Mouse (Mus musculus) mesoderm, embryonic 11.5 days (tissue): ENCODE data around the gene Calb2.

Experiments
- DNase-seq: peaks from one replicate; pipeline ENCODE4 v3.0.0-alpha.2; 2012; ENCODE audit warnings: low read depth, low spot score

The Calb2 gene

DNA sequence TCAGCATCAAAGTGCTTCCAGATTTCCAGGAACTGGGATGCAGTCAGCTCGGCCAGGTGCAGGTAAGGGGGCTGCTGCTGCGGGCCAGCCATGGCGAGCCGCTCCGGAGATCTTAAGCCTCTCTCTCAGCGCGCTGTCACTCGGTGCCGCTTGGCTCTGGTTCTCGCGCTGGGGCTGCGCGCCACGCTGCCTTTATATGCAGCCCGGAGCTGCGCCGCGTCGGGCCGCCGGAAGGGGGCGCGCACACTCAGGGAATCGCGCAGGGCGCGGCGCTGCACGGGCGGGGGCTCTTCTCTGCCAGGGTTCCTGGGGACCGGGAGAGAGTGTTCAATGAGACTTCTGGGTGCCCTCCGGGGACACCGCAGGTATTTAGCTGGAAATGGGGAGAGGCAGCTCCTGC, at the start of gene Calb2:
TSS of gene Calb2 (minus strand) at position 165 of the 400 bp plus-strand sequence.
- DNase-seq, result peak; percentile 80

DNA sequence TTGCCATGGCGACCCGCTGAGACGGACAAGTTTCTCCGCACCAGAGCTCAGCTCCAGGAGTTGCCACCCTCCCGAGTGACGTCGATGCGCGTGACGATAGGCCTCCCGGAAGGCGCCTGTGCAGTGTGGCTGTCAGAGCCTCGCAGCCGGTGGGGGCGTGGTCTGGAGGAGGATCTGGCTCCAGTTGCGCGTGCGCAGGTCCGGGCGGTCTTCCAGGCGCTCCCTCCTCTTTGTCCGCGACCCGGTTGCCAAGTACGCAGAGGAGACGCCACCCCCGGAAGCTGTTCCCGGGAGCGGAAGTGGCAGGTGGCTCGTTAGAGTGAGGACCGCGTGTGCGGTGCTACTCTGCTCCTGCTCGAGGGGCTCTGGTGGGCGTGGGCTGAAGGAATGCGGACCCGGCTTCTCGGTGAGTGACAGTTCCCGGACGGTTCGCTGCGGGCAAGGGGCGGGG, 49.7 kb upstream of the Calb2 start:
- DNase-seq, result peak; percentile 98

DNA sequence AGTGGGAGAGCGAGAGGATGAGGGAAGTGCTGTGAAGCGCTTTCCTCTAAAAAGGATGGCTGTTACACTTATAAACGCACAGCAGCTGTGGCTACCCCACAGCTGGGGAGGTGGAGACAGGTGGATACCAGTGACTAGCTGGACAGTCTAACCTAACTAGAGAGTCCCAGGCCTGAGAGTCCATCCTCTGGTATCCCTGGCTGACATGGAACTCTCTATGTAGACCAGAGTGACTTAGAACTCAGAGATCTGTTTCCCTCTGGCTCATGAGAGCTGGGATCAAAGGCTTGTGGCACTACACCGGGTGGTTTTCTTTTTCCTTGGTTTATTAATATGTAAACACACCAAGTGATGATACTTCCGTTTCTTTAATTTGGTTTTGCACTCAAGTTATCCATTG, 49.2 kb upstream of the Calb2 start:
- no peak for DNase-seq

DNA sequence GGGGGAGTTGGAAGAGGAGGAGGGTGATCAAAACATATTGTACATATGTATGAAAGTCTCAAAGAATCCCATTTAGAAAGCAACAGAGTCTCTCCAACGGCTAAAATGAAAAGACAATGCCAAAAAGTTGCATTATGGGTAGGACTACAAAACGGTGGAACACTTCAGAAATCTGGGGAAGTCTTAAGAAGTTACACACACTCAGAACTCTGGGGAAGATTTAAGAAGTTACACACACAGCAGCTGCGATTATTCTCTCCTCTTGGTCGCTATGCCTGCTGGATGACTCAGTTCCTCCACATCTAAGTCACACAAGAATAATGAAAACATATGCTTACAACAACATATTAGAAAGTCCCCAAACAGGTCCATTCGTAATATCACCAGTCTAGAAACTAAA, 48.2 kb upstream of the Calb2 start:
- no peak for DNase-seq

DNA sequence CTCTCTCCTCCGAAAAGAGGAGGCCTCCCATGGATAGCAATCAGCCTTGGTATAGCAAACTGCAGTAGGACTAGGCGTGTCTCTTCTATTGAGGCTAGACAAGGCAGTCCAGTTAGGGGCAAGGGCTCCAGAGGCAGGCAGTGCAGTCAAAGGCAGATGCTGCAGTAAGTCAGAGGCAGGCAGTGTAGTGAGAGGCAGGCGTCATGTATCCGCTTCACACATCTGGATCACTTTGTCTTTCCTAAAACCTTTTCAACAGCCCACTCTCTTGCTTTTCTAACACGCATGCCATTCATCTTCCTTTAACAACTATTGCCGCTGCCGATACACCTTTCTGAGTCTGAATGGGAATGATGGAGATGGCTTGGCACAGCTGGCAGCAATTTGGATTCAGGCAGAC, 47.4 kb upstream of the Calb2 start, which contains the start of gene Cmtr2:
TSS of gene Cmtr2 (plus strand) at position 301 of the 400 bp plus-strand sequence.
- no peak for DNase-seq

DNA sequence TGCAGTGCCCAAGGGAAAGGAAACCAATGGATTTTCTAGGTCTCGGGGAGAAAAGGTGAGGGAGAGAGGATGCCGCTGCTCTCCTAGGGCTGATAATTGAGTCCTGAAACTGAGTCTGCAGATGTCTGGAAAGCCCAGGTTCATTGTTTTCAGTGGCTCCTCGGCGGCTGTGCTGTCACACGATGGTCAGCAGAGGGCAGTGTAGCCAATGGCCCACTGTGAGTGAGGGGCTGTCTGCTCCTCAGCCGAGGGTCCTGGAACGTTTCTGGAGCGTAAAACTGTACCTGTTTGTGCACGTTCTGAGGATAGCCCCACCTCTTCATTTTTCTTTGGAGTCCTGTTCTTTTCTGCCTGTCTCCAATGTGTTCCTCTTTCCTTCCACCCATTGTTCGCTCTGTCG, 33.8 kb upstream of the Calb2 start:
- DNase-seq, result peak; percentile 37

DNA sequence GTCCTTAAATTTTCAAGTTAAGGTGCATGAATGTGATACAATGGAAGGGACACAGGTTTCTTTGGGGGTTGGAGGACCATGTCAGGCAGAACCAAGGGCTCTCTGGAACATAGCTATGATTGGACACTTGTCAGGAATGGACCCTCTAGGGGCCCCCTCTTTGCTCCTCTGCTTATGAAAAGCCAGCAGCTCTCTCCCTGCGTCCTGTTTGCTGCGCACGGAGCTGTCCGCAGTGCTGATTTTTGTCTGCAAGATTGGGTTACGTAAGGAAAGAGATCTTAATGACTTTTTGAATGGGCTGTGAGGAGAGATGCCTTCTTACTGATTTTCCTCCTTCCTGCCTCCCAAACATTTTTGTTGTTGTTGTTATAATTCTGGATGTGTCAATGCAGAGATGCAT, 28.7 kb upstream of the Calb2 start:
- DNase-seq, result peak; percentile 86

DNA sequence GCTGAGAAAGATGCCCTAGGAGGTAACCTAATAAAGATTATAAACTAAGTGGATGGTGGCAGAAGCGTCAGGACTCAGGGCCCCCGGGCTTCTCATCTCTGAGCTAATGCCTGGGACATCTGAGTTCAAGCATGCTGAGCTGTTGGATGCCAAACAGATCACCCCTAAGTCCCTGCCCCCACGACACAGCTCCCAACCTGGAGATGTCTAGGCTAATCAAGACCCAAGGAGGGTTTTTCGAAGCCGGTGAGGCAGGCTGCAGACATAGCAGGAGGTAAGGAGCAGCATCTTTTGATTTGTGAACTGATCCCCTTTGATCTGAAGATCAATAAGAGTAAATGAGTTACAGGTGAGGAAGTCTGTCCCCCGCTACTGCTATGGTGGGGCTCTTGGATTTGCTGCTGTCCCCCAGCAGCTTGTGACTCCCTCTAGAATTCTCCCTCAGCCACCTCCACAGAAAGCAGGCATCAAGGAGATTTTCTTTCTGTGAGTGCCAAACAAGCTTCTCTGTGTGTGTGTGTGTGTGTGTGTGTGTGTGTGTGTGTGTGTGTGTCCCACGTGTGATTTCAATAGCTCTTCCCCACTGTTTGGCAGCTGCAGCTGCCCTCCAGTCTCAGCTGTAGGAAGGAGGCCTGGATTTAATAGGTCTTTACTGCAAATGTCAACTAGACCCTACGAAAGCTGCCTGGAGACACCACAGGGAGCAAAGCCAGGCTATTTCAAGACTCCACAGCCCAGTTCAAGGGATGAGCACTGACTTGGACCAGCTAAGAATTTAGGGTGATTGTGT, 21.1 kb upstream of the Calb2 start:
- DNase-seq, result no peak

DNA sequence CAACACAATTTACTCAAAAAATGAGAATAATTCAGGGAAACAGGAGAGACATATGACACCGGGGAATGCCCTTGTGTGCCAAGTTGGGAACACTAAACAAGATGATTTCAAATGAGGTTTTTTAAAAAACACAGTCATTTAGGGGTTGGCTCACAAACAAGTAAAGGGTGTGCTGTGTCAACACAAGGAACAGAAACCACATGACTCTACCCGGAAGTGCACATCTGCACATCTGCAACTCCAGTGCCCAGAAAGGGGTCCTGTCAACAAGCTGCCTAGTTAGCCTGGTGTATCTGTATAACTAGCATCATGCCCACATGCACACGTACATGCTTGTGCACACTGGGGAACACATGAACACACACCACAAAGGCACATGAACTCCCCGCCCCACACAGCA, 17.5 kb upstream of the Calb2 start:
- DNase-seq, result no peak

DNA sequence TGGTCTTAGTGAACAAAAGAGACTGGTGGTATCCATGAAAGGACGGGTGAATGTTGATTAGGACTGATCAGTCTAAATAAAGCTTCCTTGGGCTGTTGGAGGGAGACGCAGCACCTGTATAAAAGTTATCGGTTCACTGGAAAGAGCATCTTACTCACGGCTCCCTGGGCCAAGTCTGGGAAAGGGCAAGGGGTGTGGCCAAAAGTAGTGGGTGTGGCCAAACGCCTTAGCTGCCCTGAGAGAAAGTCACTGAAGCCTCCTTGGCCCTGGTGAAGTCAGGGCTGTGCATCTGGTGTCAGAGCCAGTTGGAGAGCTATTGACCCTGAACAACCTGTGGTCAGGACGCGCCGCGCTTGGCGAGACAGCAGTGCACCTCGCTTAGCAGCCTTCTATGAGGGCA, 15.7 kb upstream of the Calb2 start:
- no peak for DNase-seq

DNA sequence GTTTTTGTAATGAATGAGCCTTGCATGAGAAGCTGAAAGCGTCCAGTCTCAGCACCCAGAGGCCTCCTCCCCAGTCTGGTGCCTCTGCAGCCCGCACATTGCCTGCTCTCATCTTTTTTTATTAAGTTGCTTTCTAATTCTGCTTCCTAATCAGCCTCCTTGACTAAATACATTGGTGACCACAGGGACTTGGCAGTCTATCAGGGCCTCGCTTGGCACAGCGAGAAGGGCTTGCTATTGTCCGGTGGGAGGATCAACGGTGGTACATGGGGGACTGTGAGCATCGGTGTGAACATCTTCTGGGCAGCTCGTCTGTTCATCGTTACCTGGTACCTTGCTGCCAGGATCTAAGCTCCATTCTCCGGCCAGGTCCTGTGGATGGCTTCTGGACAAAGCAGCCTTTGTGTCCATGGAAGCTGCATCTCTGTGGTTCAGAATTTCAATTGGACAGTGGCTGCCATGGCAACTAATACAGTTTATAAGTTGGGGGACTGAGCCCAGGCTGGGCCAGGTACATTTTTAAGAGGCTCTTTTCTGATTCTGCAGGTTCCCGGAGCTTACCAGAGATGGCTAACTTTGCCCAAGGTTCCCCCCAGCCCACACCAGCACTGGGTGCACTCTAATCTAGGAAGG, 14.8 kb upstream of the Calb2 start:
- DNase-seq, result no peak

DNA sequence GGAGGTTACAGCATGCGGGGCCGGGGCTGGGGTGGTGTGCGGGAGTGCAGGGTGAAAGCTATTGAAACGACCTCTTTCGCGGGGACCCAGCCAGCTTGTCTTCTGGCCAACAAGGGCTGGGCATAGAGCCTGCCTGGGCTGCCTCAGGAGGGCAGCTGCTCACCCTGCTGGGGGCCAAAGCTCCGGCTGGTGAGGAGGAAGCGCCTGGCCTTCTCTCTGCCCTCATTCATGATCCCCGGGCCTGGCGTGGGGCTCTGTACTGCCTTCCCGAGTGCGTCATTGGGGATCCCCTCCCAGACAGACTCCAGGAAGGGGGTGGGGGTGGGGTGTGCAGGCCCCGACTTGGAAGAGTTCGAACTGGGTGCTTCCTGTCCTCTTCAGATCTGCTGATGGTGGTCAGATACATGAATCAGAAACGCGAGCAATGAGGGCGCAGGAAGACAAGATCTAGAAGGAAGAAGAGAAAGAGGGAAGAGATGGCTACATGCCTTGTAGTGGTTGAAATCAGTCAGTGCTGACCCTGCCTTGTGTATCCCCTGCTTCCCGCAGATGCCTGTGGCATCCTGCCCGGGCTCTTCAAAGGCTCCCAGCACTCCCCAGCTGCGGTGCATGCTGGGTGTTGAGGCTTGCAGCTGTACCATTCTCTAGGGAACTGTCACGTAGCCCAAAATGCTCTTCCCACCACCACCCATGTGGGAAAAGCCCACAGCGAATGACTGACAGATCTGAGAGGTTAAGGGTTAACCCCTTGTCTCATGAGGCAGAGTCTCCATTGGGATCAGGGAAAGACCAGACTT, 9.5 kb upstream of the Calb2 start:
- no peak for DNase-seq

DNA sequence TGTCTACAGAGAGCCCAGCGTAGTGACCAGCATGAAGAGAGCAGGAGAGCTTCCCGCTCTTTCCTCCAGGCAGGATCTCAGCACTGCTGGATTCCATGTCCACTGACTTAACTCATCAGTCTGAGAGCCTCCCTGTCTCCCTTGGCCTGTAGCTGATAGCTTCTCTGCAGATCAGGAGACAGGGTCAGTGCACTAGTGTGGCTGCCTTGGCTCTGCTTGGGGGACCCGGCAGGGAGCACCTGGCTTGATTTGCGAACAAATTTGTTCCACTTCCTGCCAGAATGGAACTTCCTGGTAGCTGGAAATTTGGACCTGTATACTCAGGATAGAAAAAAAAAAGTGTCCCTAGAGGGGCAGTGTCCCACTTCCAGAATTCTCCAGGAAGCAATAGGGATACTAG, 6.8 kb upstream of the Calb2 start:
- DNase-seq, result no peak

DNA sequence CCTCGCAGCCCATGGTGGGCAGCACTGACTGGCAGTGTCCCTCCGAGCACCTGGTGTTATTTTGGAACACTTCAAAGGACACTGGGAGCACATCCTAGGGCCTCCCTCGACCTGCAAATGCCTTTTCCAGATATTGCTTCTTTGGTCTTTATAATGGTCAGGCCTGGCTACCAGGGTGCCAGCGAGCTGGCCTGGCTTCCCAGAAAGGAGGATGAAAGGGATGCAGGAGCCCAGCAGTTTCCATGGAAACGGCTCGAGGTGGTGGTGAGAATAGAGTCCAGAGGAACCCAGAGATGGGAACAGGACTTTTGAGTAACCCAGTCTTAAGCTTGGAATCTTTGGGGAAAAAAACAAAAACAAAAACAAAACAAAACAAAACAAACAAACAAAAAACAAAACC, 4.2 kb upstream of the Calb2 start:
- no peak for DNase-seq

DNA sequence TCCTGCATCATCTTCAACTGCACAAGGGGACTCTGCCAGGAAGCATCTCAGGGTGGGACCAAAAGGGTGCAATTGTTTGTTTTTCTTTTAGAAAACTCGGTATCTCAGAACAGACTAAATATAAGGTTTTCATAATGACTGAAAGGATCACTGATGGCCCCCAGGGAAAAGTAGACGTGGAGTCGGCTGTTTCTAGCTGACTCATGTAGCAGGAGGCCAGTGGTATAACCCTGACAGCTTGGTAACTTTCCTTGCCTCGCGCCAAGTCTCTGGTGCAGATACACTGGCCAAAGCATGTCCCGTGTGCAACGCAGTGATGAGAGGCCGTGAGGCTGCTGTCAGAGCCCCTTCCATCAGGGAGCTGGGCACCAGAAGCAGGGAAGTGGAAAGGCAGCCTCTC, 1.7 kb downstream of the Calb2 start:
- DNase-seq, result no peak

DNA sequence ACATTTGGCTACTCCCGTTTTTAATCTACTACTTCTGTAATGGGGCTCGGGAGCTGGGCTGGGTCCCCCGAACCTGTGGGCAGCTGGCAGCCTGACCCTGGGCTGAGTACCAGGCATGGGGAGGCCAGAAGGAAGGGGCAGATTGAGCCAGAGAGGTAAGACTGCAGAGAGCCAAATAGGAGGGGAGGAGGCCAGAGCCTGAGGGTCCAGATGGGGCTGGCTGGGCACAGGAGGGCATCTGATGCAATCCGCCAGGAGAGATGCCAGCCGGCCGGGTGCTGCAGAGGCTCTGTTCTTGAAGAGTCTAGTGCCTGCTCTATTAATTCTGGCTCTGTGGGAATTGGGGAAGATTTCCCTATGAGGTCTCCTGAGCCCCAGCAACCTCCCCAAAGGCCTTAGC, 6.0 kb downstream of the Calb2 start:
- no peak for DNase-seq

DNA sequence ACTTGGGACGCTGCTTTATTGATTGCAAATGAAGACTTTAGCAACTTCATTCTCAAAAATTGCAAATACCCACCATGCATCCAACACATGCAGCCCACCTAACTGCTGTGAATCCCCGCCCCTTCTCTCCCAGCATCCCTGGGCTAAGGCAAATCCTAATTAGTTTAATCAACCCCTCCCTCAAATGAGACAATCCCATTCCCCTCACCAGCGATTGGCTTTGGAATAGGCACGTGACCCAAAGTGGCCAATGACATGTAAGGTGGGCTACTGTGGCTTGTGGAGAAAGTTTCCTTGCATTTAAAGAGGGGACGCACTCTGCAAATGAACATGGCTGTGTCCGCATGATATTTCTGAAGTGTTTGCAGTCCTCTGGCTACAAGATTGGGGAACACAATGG, 15.1 kb downstream of the Calb2 start:
- no peak for DNase-seq

DNA sequence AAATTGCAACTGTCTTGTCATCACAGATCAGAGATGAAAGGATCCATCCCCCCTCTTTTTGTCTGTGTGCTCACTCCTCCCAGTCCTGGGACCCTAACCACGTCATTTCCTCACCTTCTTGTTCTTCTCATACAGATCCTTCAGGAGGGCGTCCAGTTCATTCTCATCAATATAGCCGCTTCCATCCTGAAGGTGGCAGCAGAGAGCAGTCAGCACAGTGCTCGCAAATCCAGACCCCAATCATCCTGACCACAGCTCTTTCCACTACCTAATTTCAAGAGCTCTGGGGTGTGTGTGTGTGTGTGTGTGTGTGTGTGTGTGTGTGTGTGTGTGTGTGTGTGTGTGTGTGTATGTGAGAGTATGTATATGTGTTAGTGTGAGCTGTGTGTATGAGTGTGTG, 22.5 kb downstream of the Calb2 start:
- peak; percentile 83 for DNase-seq

DNA sequence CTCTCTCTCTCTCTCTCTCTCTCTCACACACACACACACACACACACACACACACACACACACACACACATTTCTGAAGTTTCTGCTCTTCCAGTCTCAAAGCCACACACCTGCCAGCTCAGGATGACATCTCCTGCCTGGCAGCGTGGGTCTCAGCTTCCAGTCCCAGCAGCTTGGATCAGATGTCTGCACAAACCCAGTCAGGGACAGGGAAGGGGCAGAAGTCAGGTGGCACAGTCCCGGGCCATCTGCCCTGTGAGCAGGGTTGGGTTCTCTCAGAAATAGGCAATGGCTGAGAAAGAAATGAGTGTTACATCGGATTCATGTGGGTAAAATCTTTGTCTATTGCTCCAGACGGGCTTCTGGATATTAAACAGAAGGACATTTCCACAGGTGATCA, 27.2 kb downstream of the Calb2 start:
- no peak for DNase-seq

DNA sequence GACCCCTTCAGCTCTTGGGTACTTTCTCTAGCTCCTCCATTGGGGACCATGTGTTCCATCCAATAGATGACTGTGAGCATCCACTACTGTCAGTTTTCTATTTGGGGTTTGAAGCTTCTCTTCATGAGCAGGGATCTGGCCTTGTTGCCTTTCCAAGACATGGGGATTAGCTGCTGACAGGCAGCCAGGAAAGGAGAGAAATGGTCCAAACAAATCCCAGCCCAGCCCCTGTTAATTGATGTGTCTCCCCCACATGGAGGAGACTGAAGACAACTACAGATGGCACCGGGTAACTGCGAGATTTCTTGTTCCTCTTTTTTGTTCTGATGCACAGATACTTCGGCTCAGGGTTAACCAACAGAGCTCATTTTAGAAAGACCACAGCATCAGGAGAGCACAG, 27.9 kb downstream of the Calb2 start:
- DNase-seq, result no peak

DNA sequence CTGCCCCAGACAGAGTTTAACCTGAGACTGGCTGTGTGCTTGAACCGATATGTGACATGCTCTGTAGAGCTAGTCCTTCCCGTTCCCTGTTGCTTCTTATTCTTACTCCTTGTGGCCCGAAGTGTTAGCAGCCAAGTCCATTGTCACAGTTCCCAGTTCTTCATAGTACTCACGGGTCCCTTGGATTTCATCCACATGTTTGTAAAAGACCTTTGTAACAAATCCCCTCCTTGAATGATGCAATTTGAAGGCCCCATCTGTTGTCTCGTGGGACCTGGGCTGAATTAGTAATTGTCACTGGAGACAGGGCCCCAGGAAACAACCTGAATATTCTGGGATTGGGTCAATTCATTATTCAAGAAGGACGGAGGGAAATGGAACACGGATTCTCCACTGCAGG, 32.5 kb downstream of the Calb2 start:
- no peak for DNase-seq

DNA sequence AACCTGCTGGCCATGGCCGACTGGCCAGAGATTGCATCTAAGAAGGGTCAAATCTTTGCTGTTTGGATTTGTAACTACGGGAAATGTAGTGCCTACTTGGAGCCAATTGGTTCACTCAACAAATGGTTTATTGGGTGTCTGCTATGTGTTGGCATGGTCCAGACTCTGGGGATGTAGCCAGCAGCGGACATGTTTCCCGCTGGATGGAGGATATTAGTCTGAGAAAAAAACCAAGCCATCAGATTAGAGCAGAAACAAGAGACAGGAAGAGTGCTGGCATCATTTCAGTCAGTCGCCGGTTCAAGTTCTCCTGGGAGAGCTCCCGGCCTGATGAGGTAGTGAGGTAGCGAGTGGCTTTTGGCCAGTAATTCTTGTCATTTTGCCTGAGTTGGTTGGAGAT, 33.8 kb downstream of the Calb2 start:
- no peak for DNase-seq

DNA sequence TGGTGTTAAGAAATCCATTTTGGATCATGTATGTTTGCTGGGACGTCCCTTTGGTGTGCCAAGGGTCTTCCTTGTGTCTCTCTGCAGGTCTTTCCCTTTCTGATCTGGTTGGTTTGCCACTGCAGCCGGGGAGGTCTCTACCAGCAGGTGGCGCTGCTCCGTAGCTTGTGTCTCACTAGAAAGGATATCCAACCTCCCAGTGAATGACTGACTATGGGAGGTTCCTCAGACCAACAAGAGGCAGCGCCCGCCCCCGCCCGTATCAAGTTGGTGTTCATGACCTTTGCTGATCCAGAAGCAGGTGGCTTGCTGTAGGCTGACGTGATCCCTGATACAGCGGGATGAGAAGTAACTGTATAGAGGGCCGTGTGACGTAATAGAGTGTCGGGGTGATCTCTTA, 37.5 kb downstream of the Calb2 start:
- DNase-seq, result peak; percentile 87
